Mouse (Mus musculus) testis, adult 2 months (tissue): ENCODE results near the gene Cdc45.

Source experiments
- CTCF ChIP-seq: fragments of 200-500 bp; IDR thresholded peaks from 2 replicates; pipeline ENCODE4 v1.5.1; 2012; ENCODE audit warnings: low read depth, mild to moderate bottlenecking, inconsistent platforms, low read length, moderate library complexity; ENCODE audit not compliant: control insufficient read depth, insufficient read depth, insufficient replicate concordance
- POLR2A ChIP-seq: fragments of 200-500 bp; IDR thresholded peaks from 2 replicates; pipeline ENCODE4 v1.6.1; 2012; ENCODE audit warnings: low read depth, mild to moderate bottlenecking, inconsistent platforms, low read length, moderate library complexity; ENCODE audit not compliant: control insufficient read depth

GRCm38 (mm10) chr16:18778461-18778860, 33.3 kb downstream of the Cdc45 start:
- TF ChIP-seq CTCF = no peak
- no peak for TF ChIP-seq POLR2A
